Mouse (Mus musculus) kidney, postnatal 14 days (tissue): ENCODE data around the gene Kcnh8.

ENCODE experiments used
- DNase-seq: peaks from one replicate; pipeline ENCODE4 v3.0.0; 2022; ENCODE audit warnings: mixed read lengths

Kcnh8 gene

DNA sequence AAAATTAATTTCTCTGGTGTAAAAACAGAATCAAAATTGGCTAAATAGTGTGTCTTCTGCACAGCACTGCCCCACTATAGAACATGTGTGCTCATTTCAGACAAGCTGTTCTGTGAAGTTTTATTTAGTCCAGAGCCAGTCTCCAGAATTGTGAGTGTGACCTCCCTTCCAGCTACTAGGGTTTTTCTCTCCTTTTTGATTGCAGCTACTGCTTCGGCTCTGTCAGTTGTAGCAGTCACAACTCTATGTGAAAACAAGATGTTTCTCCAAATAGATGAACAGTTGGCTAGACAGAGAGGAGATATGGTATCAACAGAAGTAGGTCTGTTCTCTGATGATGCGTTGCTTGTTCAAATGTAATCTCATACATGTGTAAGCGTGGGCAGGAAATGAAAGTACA is 270.7 kb downstream of the Kcnh8 start:
- DNase-seq, result no peak

DNA sequence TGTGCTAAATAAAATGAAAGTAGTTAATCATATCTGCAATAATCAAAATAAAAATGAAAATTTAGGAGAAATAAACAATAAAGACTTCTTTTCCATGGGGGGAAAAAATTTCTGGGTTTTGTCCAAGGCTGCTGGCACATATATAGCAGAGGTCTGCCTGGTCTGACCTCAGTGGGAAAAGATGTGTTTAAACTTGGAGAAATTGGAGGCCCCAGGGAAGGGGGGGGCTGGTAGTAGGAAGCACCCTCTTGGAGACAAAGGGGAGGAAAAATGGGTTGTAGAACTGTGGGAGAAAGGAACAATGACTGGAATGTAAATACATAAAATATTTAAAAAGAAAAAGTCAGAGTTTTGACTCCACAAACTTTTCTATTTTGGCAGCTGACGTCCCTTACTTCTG is 276.5 kb downstream of the Kcnh8 start:
- no peak for DNase-seq

DNA sequence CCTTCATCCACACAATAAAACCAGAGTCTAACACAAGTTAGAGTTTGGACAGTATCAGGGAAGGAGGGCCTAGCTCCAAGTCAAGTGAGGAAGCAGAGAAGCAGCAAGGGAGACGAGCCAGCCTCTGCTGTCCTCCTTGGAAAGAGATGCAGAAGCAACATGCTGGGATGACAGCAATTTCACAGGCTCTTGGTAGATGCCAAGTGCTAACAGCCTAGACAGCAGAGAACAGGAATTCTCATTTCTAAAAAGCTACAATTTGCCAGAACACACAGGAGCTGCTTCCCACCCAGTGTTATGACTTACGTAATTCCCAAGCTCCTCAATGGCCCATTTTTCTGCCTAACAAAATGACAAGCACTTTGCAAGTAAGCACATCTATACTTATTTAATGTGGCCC is 277.5 kb downstream of the Kcnh8 start:
- DNase-seq, result no peak

DNA sequence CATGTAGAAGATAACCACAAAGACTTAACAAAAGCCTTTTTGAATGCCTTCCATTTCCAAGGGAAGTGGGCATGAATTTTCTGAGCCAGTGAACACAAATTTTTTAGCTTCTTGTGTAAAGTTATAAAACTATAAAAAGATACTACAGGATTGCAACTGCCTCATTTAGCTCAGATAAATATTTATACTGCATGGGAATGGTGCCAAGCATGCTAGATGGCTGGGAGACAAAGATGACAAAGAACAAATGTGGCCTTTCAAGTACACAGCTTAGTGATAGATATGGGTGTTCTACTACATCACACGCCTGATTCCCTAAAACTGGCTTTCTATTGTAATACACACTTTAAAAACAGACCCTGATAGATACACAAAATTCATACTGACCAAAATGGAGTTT is 282.7 kb downstream of the Kcnh8 start:
- no peak for DNase-seq

DNA sequence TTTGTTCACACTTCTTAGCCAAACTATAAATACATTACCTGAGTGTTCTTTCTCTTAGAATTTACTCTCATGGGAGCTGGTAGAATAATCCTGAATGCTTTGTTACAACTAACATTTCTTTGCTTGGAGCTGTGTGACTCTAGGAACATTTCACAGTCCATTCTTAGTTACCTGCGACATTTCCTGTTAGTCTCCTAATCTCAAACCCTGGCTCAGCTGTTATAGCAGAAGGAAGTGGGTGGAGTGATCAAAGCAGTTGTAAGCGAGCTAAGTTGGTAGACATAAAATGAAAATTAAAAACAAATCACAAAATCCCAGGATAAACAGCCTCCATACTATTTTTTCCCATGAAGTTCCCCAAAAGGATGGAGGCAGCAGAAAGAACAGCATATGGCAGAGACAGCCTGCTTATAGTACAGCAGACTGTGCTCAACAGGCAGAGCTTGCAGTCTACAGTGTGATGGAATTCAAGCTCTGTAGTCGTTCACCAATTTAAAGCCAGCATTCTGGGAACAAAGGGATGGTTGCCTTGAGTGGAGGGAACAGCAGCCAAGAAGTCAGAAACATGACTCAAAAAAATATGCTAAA is 318.1 kb downstream of the Kcnh8 start:
- DNase-seq, result no peak

DNA sequence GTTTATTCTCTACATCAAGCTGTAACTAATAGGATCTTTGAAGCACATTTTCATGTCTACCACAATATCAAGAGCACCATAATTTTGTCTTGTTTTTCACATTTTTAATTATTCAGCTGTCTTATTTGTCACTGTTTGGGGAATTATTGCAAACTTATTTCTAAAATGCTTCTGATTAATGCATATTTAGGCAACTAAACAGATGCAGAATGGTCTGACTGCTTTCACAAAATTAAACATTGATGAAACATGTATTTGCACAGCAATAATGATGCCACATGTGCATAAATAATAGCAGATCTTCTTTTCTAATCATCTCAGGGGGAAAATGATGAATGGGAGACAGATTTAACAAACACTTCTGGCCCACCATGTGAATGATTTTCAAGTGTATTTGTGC is 341.5 kb downstream of the Kcnh8 start:
- no peak for DNase-seq

DNA sequence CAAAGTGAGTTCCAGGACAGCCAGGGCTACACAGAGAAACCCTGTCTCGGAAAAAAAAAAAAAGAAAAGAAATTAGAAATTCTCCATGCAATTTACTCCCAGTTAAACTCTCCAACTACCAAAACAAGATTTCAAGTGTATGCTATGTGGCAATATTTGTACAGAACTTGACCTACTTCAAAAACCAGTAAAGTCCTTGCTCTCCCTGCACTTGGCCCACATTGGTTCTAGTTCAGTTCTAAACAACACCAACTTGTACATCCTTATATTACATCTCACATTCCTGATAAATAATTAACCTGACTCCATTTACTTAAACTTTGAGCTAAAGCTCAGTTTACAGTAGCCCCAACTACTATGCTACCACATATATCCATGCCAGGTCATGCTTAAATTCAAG is 370.2 kb downstream of the Kcnh8 start:
- no peak for DNase-seq

DNA sequence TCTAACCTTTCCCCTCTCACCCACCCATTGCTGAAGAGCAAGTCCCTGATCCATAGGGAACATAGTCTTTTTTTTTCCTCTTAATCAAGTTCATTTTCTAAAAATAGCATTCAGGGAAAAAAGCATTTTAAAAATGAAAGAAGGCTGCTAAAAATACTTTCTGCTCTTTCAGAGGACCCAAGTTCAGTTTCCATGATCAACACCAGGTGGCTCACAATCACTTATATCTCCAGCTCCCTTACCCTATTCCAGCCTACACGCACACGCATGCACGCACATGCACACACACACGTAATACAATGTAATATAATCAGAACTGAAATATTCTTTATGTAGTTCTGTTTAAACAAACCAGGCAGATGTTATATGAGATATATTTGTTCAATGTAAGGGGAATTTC is 378.4 kb downstream of the Kcnh8 start:
- DNase-seq, result no peak
